Mouse (Mus musculus): Measurements from ENCODE around the gene 3300002I08Rik.

DNA sequence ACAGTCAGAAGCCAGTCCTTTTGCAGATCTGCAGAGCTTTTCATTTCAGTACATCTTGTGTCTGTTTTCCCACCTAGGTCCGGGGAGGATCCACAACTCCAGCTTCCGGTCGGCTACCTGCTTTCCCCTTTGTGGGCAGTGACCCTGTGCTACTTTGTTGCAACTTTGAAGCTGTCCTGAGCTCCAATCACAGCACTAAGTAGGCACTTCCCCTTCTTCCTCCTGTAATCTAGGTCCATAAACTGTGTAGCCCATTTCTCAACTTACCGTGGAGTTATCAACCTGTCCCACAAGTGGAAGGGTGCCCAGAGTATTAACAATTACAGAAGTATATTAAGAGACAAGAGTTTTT is 289 bp upstream of the 3300002I08Rik start:
- TF ChIP-seq CTCF (IDR thresholded peaks at IDR 0.05; ENCODE audit: borderline replicate concordance, control insufficient read depth, extremely low read depth, insufficient read depth, low read length, poor library complexity) (no peak), POLR2A (IDR thresholded peaks at IDR 0.05; ENCODE audit: control insufficient read depth, extremely low read depth, insufficient read depth, low read length, poor library complexity) (no peak)

Measured in thymus, adult 2 months (tissue).